Mouse (Mus musculus): Measurements from ENCODE around the gene Limch1. TPM values are rescaled to one million over a fixed set of nuclear protein-coding genes. Genes with fewer than 3 reads are reported as not detected.

Limch1 gene
- polyA plus RNA-seq, 1 experiment from 2014 or later, result 41.5 TPM

DNA sequence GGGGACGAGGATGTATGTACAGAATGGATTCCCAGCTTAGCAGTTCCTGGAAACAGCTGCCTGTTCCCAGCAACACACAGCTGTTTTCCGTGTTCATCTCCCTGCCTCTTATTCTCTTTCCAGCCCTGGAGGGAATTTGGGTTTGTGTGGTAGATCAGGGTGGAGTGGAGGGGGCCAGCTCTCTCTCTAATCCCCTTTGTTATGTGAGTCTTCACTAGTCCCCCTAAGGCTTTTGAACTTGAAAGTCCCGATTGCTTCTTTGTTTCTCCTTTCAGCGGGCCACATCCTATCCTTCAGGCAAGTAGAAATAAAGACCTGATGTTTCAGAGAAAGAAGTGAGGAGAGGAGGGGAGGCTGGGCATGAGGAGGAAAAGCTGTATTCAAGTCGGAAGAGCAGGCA is 24.7 kb upstream of the Limch1 start:
- no peaks in the 10 kb centered on the region for H3K36me3 ChIP-seq
- 0 out of 2 replicates have a peak, but pooled peaks cover 10% of the 10 kb centered on the region for H3K27me3 ChIP-seq
- H3K27ac ChIP-seq (replicated peaks), result no peak overlapping the region
- no peak overlapping the region for H3K4me2 ChIP-seq (replicated peaks)
- no peaks in the 10 kb centered on the region for H3K9me3 ChIP-seq
- ATAC-seq (ENCODE audit: low FRiP score, low read depth), result no peak; the same call in 1 of the 2 replicates
- H3K4me1 ChIP-seq, result peaks cover 37% of the 10 kb centered on the region
- no peak overlapping the region for H3K9ac ChIP-seq (replicated peaks)
- no peak overlapping the region for H3K4me3 ChIP-seq
- under 1% methylated on average over 5 of the region's 5 CpGs for WGBS

DNA sequence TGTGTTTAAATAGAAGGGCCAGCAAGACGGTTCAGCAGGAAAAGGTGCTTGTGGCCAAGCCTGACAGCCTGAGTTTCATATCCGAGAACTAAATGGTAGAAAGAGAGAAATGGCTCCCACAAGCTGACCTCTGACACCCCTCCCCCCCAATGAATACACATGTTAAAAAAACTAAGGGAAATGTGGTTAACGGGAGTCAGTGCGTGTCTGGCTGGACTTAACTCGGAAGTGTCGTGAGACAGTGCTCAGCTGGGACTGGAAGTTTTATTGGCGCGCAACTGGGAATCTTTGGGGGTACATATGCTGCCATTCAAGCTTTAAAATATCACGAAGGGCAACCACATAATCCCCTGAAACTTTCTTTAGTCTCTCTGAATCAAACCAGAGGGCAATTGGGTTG is 23.0 kb upstream of the Limch1 start:
- WGBS, result 60% methylated on average over 9 of the region's 9 CpGs
- Histone ChIP-seq H3K4me1 (peaks cover 37% of the 10 kb centered on the region), H3K36me3 (no peaks in the 10 kb centered on the region), H3K9ac (replicated peaks) (no peak overlapping the region), H3K4me2 (replicated peaks) (no peak overlapping the region), H3K27me3 (0 out of 2 replicates have a peak, but pooled peaks cover 3% of the 10 kb centered on the region), H3K4me3 (no peak overlapping the region), H3K9me3 (no peaks in the 10 kb centered on the region), H3K27ac (replicated peaks) (0 out of 2 replicates have a peak overlapping the region, but pooled peaks have one; percentile 39)
- ATAC-seq (ENCODE audit: low FRiP score, low read depth), result no peak

DNA sequence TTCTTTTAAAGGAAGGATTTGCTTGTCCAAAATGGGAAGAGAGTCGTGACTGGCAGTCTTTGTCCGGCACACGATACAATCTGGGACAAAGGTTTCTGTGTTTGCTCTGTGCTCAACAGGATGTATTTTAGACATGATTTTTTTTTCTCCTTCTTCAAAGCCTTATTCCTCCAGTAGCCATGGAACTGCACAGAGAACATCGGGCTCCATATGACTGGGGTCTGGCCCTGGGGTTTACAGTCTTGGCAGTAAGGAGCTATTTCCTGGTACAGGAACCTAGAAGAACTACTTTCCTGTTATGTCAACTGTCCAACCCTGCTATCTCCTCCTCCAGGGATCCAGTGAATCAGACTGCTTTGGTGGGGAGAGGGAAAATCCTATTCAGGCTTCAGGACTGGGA is 22.6 kb upstream of the Limch1 start:
- H3K27ac ChIP-seq (replicated peaks), result peak overlapping the region; percentile 39; the same call in 1 of the 2 replicates
- no peak overlapping the region for H3K4me3 ChIP-seq
- 32% methylated on average over 4 of the region's 4 CpGs for WGBS
- no peak for ATAC-seq (ENCODE audit: low FRiP score, low read depth)
- H3K9ac ChIP-seq (replicated peaks), result no peak overlapping the region
- no peaks in the 10 kb centered on the region for H3K27me3 ChIP-seq
- no peaks in the 10 kb centered on the region for H3K9me3 ChIP-seq
- peaks cover 34% of the 10 kb centered on the region for H3K4me1 ChIP-seq
- no peaks in the 10 kb centered on the region for H3K36me3 ChIP-seq
- no peak overlapping the region for H3K4me2 ChIP-seq (replicated peaks)

DNA sequence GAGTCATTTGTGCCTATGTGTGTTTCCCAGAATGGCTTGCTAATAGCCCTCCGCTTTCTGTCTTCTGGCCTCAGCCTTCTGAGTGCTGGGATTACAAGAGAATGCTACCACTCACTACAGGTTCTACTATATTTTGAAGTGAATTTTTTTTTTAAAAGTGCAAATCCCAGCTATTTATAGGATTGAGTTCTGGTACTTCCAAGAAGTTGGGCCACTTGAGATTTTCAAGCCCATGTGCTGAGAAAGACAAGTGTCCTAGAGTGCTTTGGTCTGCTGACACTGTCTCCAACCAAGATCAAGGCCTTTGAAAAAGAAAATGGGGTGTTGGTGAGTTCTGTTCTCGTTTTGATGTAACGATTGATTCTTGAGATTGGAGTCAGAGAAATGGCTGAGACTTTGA is 22.0 kb upstream of the Limch1 start:
- no peaks in the 10 kb centered on the region for H3K27me3 ChIP-seq
- H3K36me3 ChIP-seq, result no peaks in the 10 kb centered on the region
- H3K4me1 ChIP-seq, result peaks cover 28% of the 10 kb centered on the region
- no peaks in the 10 kb centered on the region for H3K9me3 ChIP-seq
- WGBS, result 71% methylated on average over 3 of the region's 3 CpGs
- no peak overlapping the region for H3K4me2 ChIP-seq (replicated peaks)
- no peak overlapping the region for H3K9ac ChIP-seq (replicated peaks)
- ATAC-seq (ENCODE audit: low FRiP score, low read depth), result no peak
- H3K4me3 ChIP-seq, result no peak overlapping the region
- H3K27ac ChIP-seq (replicated peaks), result peak overlapping the region; percentile 39; the same call in 1 of the 2 replicates

DNA sequence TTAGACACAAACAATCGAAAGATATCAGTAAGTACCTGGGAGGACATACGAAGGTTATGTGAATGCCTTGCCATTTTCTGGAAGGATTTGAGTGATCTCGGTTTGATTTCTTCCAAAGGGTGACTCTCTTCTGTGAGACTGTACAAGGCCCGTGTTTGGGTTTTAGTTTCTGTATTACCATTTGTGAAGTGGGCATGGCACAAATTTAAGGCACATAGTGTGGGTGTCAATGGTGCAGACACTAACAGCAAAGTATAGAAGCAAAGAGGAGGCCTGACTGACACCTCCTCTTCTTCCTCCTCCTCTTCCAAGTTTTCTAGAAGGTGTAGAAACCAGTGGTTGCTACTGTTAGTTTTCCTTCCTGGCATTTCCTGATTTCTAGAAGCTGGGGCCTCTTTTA is 16.3 kb upstream of the Limch1 start:
- H3K9me3 ChIP-seq, result no peaks in the 10 kb centered on the region
- no peak for ATAC-seq (ENCODE audit: low FRiP score, low read depth)
- peaks cover 15% of the 10 kb centered on the region for H3K4me1 ChIP-seq
- H3K27me3 ChIP-seq, result no peaks in the 10 kb centered on the region
- no peaks in the 10 kb centered on the region for H3K36me3 ChIP-seq
- H3K4me3 ChIP-seq, result no peak overlapping the region
- no peak overlapping the region for H3K27ac ChIP-seq (replicated peaks)
- H3K9ac ChIP-seq (replicated peaks), result no peak overlapping the region
- WGBS, result 94% methylated on average over 4 of the region's 4 CpGs
- H3K4me2 ChIP-seq (replicated peaks), result no peak overlapping the region

DNA sequence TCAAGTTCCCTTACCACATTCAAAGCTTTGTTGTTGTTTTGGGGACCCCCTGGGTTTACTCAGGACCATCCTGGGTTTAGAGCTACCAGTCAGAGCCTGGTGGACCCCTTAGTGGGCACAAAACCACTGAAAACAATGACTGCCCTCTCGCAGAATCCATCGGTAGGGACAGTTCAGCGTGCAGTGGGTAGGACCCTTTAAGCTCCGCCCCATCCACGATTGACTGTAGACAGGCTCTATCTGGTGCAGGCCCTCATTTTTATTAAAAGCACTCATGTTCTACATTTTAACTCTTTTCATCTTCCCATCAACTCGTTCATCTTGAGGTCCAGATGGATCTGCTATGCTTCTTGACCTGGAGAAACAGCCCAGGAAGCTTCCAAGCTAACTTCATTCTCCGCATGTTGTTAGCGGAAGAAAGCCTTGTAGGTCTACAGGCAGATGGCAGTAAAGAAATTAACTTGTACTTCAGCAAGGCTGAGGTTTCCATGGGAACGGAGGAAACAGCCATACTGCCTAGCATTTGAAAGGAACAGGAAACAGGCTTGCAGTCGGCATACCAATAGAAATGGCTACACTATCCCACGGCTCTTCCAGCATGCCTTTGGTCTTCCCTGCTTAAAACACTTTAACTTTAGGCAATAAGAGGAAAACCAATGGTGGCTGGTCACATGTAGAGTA is 14.9 kb upstream of the Limch1 start:
- Histone ChIP-seq H3K9me3 (no peaks in the 10 kb centered on the region), H3K36me3 (no peaks in the 10 kb centered on the region), H3K4me1 (peaks cover 15% of the 10 kb centered on the region), H3K4me2 (replicated peaks) (peak overlapping the region; percentile 32), H3K4me3 (no peak overlapping the region), H3K9ac (replicated peaks) (no peak overlapping the region), H3K27ac (replicated peaks) (peak overlapping the region; percentile 42; the same call in 1 of the 2 replicates), H3K27me3 (no peaks in the 10 kb centered on the region)
- ATAC-seq (ENCODE audit: low FRiP score, low read depth), result peak; percentile 89
- WGBS, result 27% methylated on average over 11 of the region's 11 CpGs

DNA sequence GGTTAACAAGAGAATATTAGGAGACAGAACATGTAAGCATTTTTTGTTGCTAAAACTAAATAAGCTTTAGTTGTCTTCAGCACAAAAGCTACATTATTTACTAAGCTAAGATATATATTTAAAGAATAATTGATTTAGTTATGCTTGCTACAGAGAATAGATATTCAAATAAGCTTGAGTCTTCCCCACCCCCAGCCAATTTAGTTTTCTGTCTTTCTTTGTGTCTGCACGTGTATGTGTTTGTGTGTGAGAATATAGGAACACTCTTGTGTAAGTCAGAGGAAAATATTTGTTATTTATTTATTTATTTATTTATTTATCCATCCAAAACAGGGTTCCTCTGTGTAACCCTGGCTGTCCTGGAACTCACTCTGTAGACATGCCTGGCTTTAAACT is 14.3 kb upstream of the Limch1 start:
- no peak overlapping the region for H3K4me3 ChIP-seq
- 38% methylated on average over 1 of the region's 1 CpGs for WGBS
- H3K9ac ChIP-seq (replicated peaks), result no peak overlapping the region
- peaks cover 15% of the 10 kb centered on the region for H3K4me1 ChIP-seq
- peak overlapping the region; percentile 32; the same call in 1 of the 2 replicates for H3K4me2 ChIP-seq (replicated peaks)
- no peak overlapping the region for H3K27ac ChIP-seq (replicated peaks)
- H3K9me3 ChIP-seq, result no peaks in the 10 kb centered on the region
- no peaks in the 10 kb centered on the region for H3K36me3 ChIP-seq
- peak; percentile 10; the same call in 1 of the 2 replicates for ATAC-seq (ENCODE audit: low FRiP score, low read depth)
- no peaks in the 10 kb centered on the region for H3K27me3 ChIP-seq

DNA sequence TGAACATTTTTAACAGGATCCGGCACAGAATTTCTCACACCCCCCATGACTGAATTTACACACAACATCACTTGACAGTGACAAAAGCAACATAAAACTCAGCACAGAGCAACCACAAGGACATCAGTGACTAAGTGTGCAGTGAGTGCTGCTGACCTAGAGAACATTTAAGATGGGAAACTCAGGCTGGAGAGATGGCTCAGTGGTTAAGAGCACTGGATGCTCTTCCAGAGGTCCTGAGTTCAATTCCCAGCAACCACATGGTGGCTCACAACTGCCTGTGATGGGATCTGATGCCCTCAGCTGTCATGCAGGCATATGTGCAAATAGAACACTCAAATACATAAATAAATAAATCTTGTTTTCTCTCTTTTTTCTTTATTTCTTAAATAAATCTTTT is 12.1 kb upstream of the Limch1 start:
- ATAC-seq (ENCODE audit: low FRiP score, low read depth), result no peak
- H3K9me3 ChIP-seq, result no peaks in the 10 kb centered on the region
- H3K9ac ChIP-seq (replicated peaks), result no peak overlapping the region
- 93% methylated on average over 1 of the region's 1 CpGs for WGBS
- no peak overlapping the region for H3K4me2 ChIP-seq (replicated peaks)
- H3K36me3 ChIP-seq, result no peaks in the 10 kb centered on the region
- H3K4me1 ChIP-seq, result peaks cover 15% of the 10 kb centered on the region
- no peak overlapping the region for H3K4me3 ChIP-seq
- H3K27ac ChIP-seq (replicated peaks), result no peak overlapping the region
- no peaks in the 10 kb centered on the region for H3K27me3 ChIP-seq

DNA sequence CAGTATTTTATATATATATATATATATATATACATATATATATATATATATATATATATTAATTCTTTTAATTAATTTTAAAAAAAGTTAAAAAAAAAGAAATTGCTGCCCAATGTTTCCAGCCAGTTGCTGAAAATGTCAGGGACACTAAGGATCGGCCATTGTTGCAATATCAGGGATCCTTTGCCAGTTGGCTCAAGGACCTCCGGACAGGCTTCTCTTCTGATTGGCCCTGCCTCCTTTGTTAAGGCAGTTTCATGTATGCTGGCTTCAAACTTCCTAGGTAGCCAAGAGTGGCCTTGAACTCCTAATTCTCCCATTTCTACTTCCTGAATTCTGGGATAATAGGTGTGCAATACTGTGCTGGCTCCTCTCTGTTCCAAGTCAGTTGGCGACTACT is 6.3 kb upstream of the Limch1 start:
- Histone ChIP-seq H3K4me3 (no peak overlapping the region), H3K27ac (replicated peaks) (no peak overlapping the region), H3K36me3 (no peaks in the 10 kb centered on the region), H3K9ac (replicated peaks) (no peak overlapping the region), H3K9me3 (no peaks in the 10 kb centered on the region), H3K4me1 (no peaks in the 10 kb centered on the region), H3K27me3 (peaks cover 8% of the 10 kb centered on the region; the same call in 1 of the 2 replicates), H3K4me2 (replicated peaks) (no peak overlapping the region)
- ATAC-seq (ENCODE audit: low FRiP score, low read depth), result no peak
- 95% methylated on average over 3 of the region's 3 CpGs for WGBS

DNA sequence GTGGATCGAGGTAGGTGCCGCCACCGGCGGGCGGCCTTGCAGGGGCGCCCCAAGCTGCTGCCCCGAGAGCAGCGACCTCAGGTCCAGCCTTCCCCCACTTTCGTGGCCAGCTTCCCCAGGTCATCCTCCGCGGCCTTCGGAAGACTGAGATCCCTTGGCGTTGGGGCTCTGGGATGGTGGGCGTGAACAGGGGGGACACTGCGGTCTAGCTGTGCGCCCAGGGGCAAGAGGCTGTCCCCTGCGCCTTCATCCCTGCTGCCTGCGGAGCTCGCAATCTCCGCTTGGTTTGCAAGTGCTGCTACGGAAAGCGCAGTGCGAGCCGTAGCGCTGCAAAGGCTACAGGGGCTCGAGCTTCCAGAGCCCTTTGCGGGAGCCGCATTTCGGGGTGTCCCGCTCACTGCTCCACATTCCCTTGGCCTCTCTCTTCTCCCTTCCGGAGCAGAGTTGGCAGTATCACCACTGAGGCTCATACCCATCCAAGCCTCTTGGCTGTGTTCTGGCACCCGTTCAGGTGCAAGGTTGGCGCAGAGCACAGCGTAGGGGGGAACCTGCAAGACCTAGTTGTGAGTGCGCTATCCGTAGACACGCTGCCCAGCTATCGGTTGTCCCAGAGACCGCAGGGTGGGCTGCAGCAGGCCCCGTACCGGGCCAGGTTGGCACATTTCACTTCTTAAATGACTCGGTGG is 512 bp downstream of the Limch1 start:
- Histone ChIP-seq H3K9ac (replicated peaks) (peak overlapping the region; percentile 58), H3K27ac (replicated peaks) (peak overlapping the region; percentile 63), H3K4me2 (replicated peaks) (peak overlapping the region; percentile 74), H3K9me3 (no peaks in the 10 kb centered on the region), H3K36me3 (no peaks in the 10 kb centered on the region), H3K4me1 (peaks cover 33% of the 10 kb centered on the region), H3K4me3 (peak overlapping the region; percentile 55), H3K27me3 (peaks cover 19% of the 10 kb centered on the region)
- peak; percentile 60 for ATAC-seq (ENCODE audit: low FRiP score, low read depth)
- under 1% methylated on average over 42 of the region's 42 CpGs for WGBS

DNA sequence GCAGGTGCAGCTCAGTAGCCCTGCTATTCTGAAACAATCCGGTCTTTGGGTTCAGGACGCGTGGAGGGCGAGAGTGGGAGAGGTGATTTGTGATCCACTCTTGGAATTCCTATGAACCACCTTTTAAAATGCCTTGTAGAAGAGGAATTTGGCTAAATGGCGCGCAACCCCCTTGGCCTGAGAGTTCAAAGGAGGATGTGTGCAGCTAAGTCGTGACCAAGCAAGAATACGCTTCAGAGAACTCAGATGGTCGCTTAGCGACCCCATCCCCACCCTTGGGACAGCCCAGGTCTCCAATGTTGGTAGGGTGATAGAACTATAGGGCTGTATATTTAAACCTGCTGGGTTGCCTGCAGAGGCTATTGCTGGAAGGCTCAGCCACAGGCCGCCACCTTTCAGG is 1.1 kb downstream of the Limch1 start:
- Histone ChIP-seq H3K4me3 (peak overlapping the region; percentile 55), H3K4me2 (replicated peaks) (peak overlapping the region; percentile 74), H3K36me3 (no peaks in the 10 kb centered on the region), H3K9ac (replicated peaks) (peak overlapping the region; percentile 58), H3K9me3 (no peaks in the 10 kb centered on the region), H3K4me1 (peaks cover 39% of the 10 kb centered on the region), H3K27ac (replicated peaks) (peak overlapping the region; percentile 63; the same call in 1 of the 2 replicates), H3K27me3 (peaks cover 19% of the 10 kb centered on the region)
- ATAC-seq (ENCODE audit: low FRiP score, low read depth), result no peak
- WGBS, result 3% methylated on average over 11 of the region's 11 CpGs

DNA sequence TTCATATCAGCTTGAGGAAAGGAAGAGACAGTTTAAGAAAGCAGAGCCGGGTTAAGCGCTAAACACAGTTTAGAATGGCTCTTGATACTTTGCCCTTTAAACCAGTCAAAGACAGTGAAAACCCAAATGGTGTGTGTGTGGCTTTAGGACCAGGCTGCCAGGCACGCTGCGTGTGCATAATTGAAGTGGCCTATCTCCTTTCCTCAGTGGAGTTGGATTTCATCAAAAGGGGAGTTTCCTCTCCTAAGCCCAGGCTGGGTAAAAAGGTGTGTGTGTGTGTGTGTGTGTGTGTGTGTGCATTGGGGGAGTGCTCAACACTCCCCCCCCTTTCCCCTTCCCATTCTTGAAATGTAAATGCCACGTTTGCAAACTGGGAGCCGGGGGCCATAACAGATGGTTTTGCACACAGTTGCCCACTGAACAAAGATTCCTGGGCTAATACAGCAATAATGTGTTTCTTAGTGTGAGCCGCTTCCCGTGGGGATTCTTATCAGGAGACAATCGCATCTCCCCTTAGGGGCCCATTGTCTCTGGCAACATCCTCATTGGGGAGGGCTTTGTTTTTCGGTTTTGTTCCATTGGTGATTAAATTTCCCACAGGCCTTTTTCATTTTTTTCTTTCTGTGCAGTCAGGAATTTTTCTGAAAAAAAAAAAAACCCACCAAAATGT is 2.3 kb downstream of the Limch1 start:
- Histone ChIP-seq H3K4me2 (replicated peaks) (peak overlapping the region; percentile 74), H3K27ac (replicated peaks) (peak overlapping the region; percentile 58; the same call in 1 of the 2 replicates), H3K4me1 (peaks cover 39% of the 10 kb centered on the region), H3K9ac (replicated peaks) (no peak overlapping the region), H3K4me3 (peak overlapping the region; percentile 17), H3K27me3 (peaks cover 19% of the 10 kb centered on the region), H3K9me3 (no peaks in the 10 kb centered on the region), H3K36me3 (no peaks in the 10 kb centered on the region)
- WGBS, result 5% methylated on average over 10 of the region's 10 CpGs
- peak; percentile 28 for ATAC-seq (ENCODE audit: low FRiP score, low read depth)
